Mouse (Mus musculus) monocyte, adult 5-6 weeks (primary cell): ENCODE measurements around the gene Ucn2. TPM values are rescaled to one million over a fixed set of nuclear protein-coding genes. Genes with fewer than 3 reads are reported as not detected.

ENCODE experiments used
- ATAC-seq: fragments of 153-309, 156-312 bp; replicated peaks from 2 replicates; pipeline ENCODE4 v1.8.0; 2017; ENCODE audit warnings: mild to moderate bottlenecking; ENCODE audit not compliant: low TSS enrichment, insufficient number of reproducible peaks, severe bottlenecking, poor library complexity, low FRiP score
- total RNA-seq: library from RNA; stranded (forward); fragments of 200-1000, 200-491, 200-594 nt; gene quantifications from 3 replicates; pipeline ENCODE4 v1.2.3, GENCODE M21; 2017

The Ucn2 gene
- total RNA-seq, 1 experiment from 2014 or later = not detected

- peak; percentile 80 for ATAC-seq
Measured at GRCm38 (mm10) chr9:109022866-109023685, 37.3 kb downstream of the Ucn2 start.

GRCm38 (mm10) chr9:109027521-109027920 lies 41.7 kb downstream of the Ucn2 start:
- ATAC-seq = no peak

- no peak for ATAC-seq
Measured at GRCm38 (mm10) chr9:109028421-109028820, 42.6 kb downstream of the Ucn2 start.

GRCm38 (mm10) chr9:109028919-109029318 lies 43.1 kb downstream of the Ucn2 start:
- no peak for ATAC-seq

GRCm38 (mm10) chr9:109030312-109030711 lies 44.5 kb downstream of the Ucn2 start:
- no peak for ATAC-seq

GRCm38 (mm10) chr9:109031001-109031400 lies 45.2 kb downstream of the Ucn2 start:
- no peak for ATAC-seq

- ATAC-seq = no peak
Measured at GRCm38 (mm10) chr9:109031686-109032085, 45.9 kb downstream of the Ucn2 start.

- ATAC-seq = peak; percentile 55
Measured at GRCm38 (mm10) chr9:109032435-109032834, 46.6 kb downstream of the Ucn2 start.

Other genes starting within 250 kb of the Ucn2 start
- 34.7 to 78.2 TPM (median 74.6 TPM) in 3 replicates for gene Ip6k2, start 202.2 kb upstream of the Ucn2 start, total RNA-seq
- 1.8 to 7.4 TPM (median 4.9 TPM) in 3 replicates for gene Nckipsd, start 177.6 kb upstream of the Ucn2 start, total RNA-seq
- 0.48 to 2.7 TPM (median 0.68 TPM) in 3 replicates for gene Celsr3, start 159.7 kb upstream of the Ucn2 start, total RNA-seq
- 6.2 to 10.0 TPM (median 8.4 TPM) in 3 replicates for gene Slc26a6, start 132.7 kb upstream of the Ucn2 start, total RNA-seq
- not detected in 3 replicates for gene Tmem89, start 71.4 kb upstream of the Ucn2 start, total RNA-seq
- gene Uqcrc1, start 49.4 kb upstream of the Ucn2 start, total RNA-seq = 130 to 173 TPM (median 135 TPM) in 3 replicates
- gene Col7a1, start 32.4 kb upstream of the Ucn2 start, total RNA-seq = 0.19 to 1.2 TPM (median 0.43 TPM) in 3 replicates
- gene Pfkfb4, start 5.8 kb downstream of the Ucn2 start, total RNA-seq = 48.6 to 70.1 TPM (median 67.8 TPM) in 3 replicates
- 523 to 1,277 TPM (median 526 TPM) in 3 replicates for gene Shisa5, start 52.6 kb downstream of the Ucn2 start, total RNA-seq
- gene Trex1, start 73.7 kb downstream of the Ucn2 start, total RNA-seq = 47.4 to 94.7 TPM (median 64.7 TPM) in 3 replicates
- 11.1 to 17.6 TPM (median 15.7 TPM) in 3 replicates for gene Atrip, start 88.1 kb downstream of the Ucn2 start, total RNA-seq
- gene Ccdc51, start 96.5 kb downstream of the Ucn2 start, total RNA-seq = 3.6 to 10.0 TPM (median 9.5 TPM) in 3 replicates
- 155 to 237 TPM (median 205 TPM) in 3 replicates for gene Tma7, start 96.6 kb downstream of the Ucn2 start, total RNA-seq
- 0.32 to 5.5 TPM (median 0.78 TPM) in 3 replicates for gene Plxnb1, start 109.4 kb downstream of the Ucn2 start, total RNA-seq
- gene Fbxw21, start 176.0 kb downstream of the Ucn2 start, total RNA-seq = not detected in 3 replicates
- 0.39 to 1.5 TPM (median 0.57 TPM) in 3 replicates for gene Fbxw13, start 210.0 kb downstream of the Ucn2 start, total RNA-seq
- not detected in 3 replicates for gene Fbxw20, start 248.7 kb downstream of the Ucn2 start, total RNA-seq